Mouse (Mus musculus): ENCODE results near the gene Dclk2. TPM values are rescaled to one million over a fixed set of nuclear protein-coding genes. Genes with fewer than 3 reads are reported as not detected.

The Dclk2 gene
- polyA plus RNA-seq, 1 experiment from 2014 or later = 68.7 TPM

DNA sequence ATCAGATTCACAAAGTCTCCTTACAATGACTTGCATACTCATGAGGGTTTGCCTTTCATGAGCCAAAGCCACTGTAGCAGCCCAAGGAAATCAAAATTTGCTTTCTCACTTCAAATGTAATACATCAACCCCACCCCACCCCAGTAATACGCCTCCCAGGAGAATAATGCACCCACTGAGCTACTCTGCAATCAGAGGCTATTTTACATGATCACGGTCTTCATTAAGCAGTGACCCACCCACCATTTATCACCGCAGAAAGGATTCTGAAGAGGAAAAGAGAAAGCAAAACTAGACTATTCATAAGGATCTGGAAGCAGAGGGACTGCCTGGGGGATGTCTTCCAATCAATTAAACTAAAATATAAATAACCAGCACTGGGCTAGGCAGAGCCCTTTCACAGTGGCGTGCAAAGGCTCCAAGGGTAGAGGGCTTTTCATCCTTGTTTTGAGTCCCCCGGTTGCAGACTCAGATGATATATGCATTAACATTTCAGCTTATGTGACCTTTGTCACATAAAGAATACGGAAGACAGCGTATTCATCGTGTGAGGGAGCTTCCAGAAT is 62.7 kb downstream of the Dclk2 start:
- ATAC-seq (ENCODE audit: low FRiP score, low read depth) = no peak
- 57% methylated on average over 8 of the region's 8 CpGs for WGBS
- no peaks in the 10 kb centered on the region for H3K9me3 ChIP-seq
- no peak overlapping the region for H3K4me2 ChIP-seq (replicated peaks)
- no peak overlapping the region for H3K9ac ChIP-seq (replicated peaks)
- no peak overlapping the region for H3K27ac ChIP-seq (replicated peaks)
- no peak overlapping the region for H3K4me3 ChIP-seq
- H3K36me3 ChIP-seq = no peaks in the 10 kb centered on the region
- peaks cover 44% of the 10 kb centered on the region for H3K4me1 ChIP-seq
- H3K27me3 ChIP-seq = no peaks in the 10 kb centered on the region

- Histone ChIP-seq H3K27ac (replicated peaks) (peak overlapping the region; percentile 52; the same call in 1 of the 2 replicates), H3K4me1 (peaks cover 31% of the 10 kb centered on the region), H3K27me3 (no peaks in the 10 kb centered on the region), H3K9ac (replicated peaks) (no peak overlapping the region), H3K4me2 (replicated peaks) (no peak overlapping the region), H3K4me3 (no peak overlapping the region), H3K9me3 (no peaks in the 10 kb centered on the region), H3K36me3 (no peaks in the 10 kb centered on the region)
- 30% methylated on average over 3 of the region's 3 CpGs for WGBS
- ATAC-seq (ENCODE audit: low FRiP score, low read depth) = no peak
Measured at GRCm38 (mm10) chr3:86852867-86853266, 67.8 kb downstream of the Dclk2 start.

- Histone ChIP-seq H3K4me1 (peaks cover 34% of the 10 kb centered on the region), H3K9ac (replicated peaks) (no peak overlapping the region), H3K9me3 (no peaks in the 10 kb centered on the region), H3K27me3 (no peaks in the 10 kb centered on the region), H3K27ac (replicated peaks) (no peak overlapping the region), H3K36me3 (no peaks in the 10 kb centered on the region), H3K4me2 (replicated peaks) (no peak overlapping the region), H3K4me3 (no peak overlapping the region)
- no peak for ATAC-seq (ENCODE audit: low FRiP score, low read depth)
- WGBS = 91% methylated on average over 7 of the region's 7 CpGs
Measured at GRCm38 (mm10) chr3:86851131-86851530, 69.5 kb downstream of the Dclk2 start.

- H3K36me3 ChIP-seq = no peaks in the 10 kb centered on the region
- WGBS = 84% methylated on average over 10 of the region's 10 CpGs
- H3K9me3 ChIP-seq = no peaks in the 10 kb centered on the region
- H3K4me3 ChIP-seq = no peak overlapping the region
- ATAC-seq (ENCODE audit: low FRiP score, low read depth) = no peak
- no peak overlapping the region for H3K4me2 ChIP-seq (replicated peaks)
- H3K27me3 ChIP-seq = no peaks in the 10 kb centered on the region
- H3K9ac ChIP-seq (replicated peaks) = no peak overlapping the region
- peaks cover 40% of the 10 kb centered on the region for H3K4me1 ChIP-seq
- no peak overlapping the region for H3K27ac ChIP-seq (replicated peaks)
Measured at GRCm38 (mm10) chr3:86850394-86851030, 70.1 kb downstream of the Dclk2 start.

DNA sequence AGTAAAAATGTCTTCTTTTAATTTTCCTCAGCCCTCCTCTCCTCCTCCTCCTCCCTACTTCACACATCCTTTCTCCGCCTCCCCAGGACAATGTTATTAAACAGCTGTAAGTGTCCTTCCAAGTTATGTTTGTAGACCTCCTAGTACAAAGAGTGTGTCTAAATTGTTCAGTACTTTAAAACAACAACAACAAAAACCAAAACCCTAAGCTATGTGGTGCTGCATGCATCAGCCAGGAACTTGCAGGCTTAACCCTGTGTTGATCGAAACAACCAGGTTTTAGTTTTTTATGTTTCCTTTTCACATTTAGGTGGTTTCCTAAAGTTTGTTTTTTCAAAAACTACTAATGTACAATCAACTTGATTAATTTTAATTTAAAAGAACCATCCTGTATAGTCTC is 71.3 kb downstream of the Dclk2 start:
- Histone ChIP-seq H3K4me3 (no peak overlapping the region), H3K27ac (replicated peaks) (no peak overlapping the region), H3K9ac (replicated peaks) (no peak overlapping the region), H3K36me3 (no peaks in the 10 kb centered on the region), H3K27me3 (no peaks in the 10 kb centered on the region), H3K9me3 (no peaks in the 10 kb centered on the region), H3K4me1 (peaks cover 46% of the 10 kb centered on the region), H3K4me2 (replicated peaks) (no peak overlapping the region)
- 92% methylated on average over 2 of the region's 2 CpGs for WGBS
- no peak for ATAC-seq (ENCODE audit: low FRiP score, low read depth)

DNA sequence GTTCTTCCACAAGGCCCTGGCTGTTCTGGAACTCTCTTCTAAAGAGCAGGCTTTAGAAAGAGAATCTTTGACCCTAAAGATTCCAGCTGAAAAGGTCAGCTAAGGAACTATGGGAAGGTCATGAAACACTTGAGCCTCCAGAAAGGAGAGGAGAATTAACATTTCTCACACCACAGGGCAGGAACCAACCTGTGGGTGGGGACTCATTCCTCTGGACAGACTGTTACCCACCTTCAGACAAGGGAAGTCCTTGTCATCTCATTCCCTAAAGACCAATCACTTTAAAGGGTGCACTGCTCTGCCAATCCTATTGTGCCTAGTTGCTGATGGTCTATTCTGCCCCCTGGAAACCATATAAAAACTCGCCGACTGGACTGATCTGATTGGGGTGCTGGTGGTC is 73.1 kb downstream of the Dclk2 start:
- no peaks in the 10 kb centered on the region for H3K27me3 ChIP-seq
- peaks cover 46% of the 10 kb centered on the region for H3K4me1 ChIP-seq
- no peaks in the 10 kb centered on the region for H3K36me3 ChIP-seq
- H3K9ac ChIP-seq (replicated peaks) = no peak overlapping the region
- no peak overlapping the region for H3K4me3 ChIP-seq
- H3K27ac ChIP-seq (replicated peaks) = no peak overlapping the region
- WGBS = 49% methylated on average over 2 of the region's 2 CpGs
- no peaks in the 10 kb centered on the region for H3K9me3 ChIP-seq
- ATAC-seq (ENCODE audit: low FRiP score, low read depth) = no peak
- H3K4me2 ChIP-seq (replicated peaks) = no peak overlapping the region

DNA sequence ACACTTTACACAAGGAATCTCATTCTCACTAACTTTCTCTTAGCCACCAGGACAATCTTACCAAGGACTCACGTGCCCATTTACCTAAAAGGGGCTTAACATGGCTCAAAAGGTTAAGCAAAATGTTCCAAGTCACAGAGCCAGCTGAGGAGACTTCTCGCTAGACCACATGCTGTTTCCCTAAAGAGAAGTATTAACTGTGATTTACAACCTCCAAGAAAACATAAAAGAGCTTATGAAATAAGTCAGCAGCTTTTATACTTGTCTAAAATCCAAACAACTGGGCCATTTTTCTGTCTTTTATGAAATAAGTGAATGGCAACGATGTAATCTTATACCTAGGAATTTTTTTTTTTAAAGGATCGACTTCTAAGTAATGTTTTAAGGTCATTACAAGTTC is 74.6 kb downstream of the Dclk2 start:
- H3K4me1 ChIP-seq = peaks cover 41% of the 10 kb centered on the region
- H3K9ac ChIP-seq (replicated peaks) = no peak overlapping the region
- no peak overlapping the region for H3K4me2 ChIP-seq (replicated peaks)
- H3K27me3 ChIP-seq = no peaks in the 10 kb centered on the region
- H3K9me3 ChIP-seq = no peaks in the 10 kb centered on the region
- 18% methylated on average over 4 of the region's 4 CpGs for WGBS
- no peak overlapping the region for H3K4me3 ChIP-seq
- peak overlapping the region; percentile 58 for H3K27ac ChIP-seq (replicated peaks)
- no peaks in the 10 kb centered on the region for H3K36me3 ChIP-seq
- no peak for ATAC-seq (ENCODE audit: low FRiP score, low read depth)

- peak; percentile 52; the same call in 1 of the 2 replicates for ATAC-seq (ENCODE audit: low FRiP score, low read depth)
- H3K9me3 ChIP-seq = no peaks in the 10 kb centered on the region
- 54% methylated on average over 1 of the region's 1 CpGs for WGBS
- H3K27ac ChIP-seq (replicated peaks) = peak overlapping the region; percentile 58
- no peaks in the 10 kb centered on the region for H3K36me3 ChIP-seq
- no peak overlapping the region for H3K4me3 ChIP-seq
- H3K9ac ChIP-seq (replicated peaks) = no peak overlapping the region
- H3K27me3 ChIP-seq = no peaks in the 10 kb centered on the region
- peak overlapping the region; percentile 49 for H3K4me2 ChIP-seq (replicated peaks)
- H3K4me1 ChIP-seq = peaks cover 37% of the 10 kb centered on the region
Measured at GRCm38 (mm10) chr3:86845578-86845977, 75.1 kb downstream of the Dclk2 start.

- Histone ChIP-seq H3K4me1 (peaks cover 33% of the 10 kb centered on the region), H3K4me3 (peak overlapping the region; percentile 17; the same call in 1 of the 2 replicates), H3K36me3 (no peaks in the 10 kb centered on the region), H3K27ac (replicated peaks) (peak overlapping the region; percentile 64), H3K9ac (replicated peaks) (no peak overlapping the region; the same call in 1 of the 2 replicates), H3K4me2 (replicated peaks) (peak overlapping the region; percentile 49), H3K9me3 (no peaks in the 10 kb centered on the region), H3K27me3 (no peaks in the 10 kb centered on the region)
- ATAC-seq (ENCODE audit: low FRiP score, low read depth) = peak; percentile 77
- WGBS = 5% methylated on average over 8 of the region's 8 CpGs
Measured at GRCm38 (mm10) chr3:86844804-86845481, 75.7 kb downstream of the Dclk2 start.

- no peak overlapping the region for H3K4me2 ChIP-seq (replicated peaks)
- no peaks in the 10 kb centered on the region for H3K27me3 ChIP-seq
- H3K9me3 ChIP-seq = no peaks in the 10 kb centered on the region
- ATAC-seq (ENCODE audit: low FRiP score, low read depth) = no peak
- H3K9ac ChIP-seq (replicated peaks) = no peak overlapping the region
- H3K36me3 ChIP-seq = no peaks in the 10 kb centered on the region
- 97% methylated on average over 2 of the region's 2 CpGs for WGBS
- H3K4me3 ChIP-seq = no peak overlapping the region
- H3K27ac ChIP-seq (replicated peaks) = no peak overlapping the region
- peaks cover 32% of the 10 kb centered on the region for H3K4me1 ChIP-seq
Measured at GRCm38 (mm10) chr3:86842461-86842860, 78.2 kb downstream of the Dclk2 start.

- Histone ChIP-seq H3K4me3 (no peak overlapping the region), H3K27me3 (no peaks in the 10 kb centered on the region), H3K9me3 (no peaks in the 10 kb centered on the region), H3K4me2 (replicated peaks) (no peak overlapping the region), H3K27ac (replicated peaks) (no peak overlapping the region; the same call in 1 of the 2 replicates), H3K9ac (replicated peaks) (no peak overlapping the region), H3K4me1 (peaks cover 23% of the 10 kb centered on the region), H3K36me3 (0 out of 2 replicates have a peak, but pooled peaks cover 3% of the 10 kb centered on the region)
- 24% methylated on average over 3 of the region's 3 CpGs for WGBS
- ATAC-seq (ENCODE audit: low FRiP score, low read depth) = no peak
Measured at GRCm38 (mm10) chr3:86839606-86840005, 81.0 kb downstream of the Dclk2 start.

- no peak overlapping the region for H3K27ac ChIP-seq (replicated peaks)
- 83% methylated on average over 5 of the region's 5 CpGs for WGBS
- no peak for ATAC-seq (ENCODE audit: low FRiP score, low read depth)
- H3K4me2 ChIP-seq (replicated peaks) = no peak overlapping the region
- H3K9me3 ChIP-seq = no peaks in the 10 kb centered on the region
- 0 out of 2 replicates have a peak, but pooled peaks cover 3% of the 10 kb centered on the region for H3K36me3 ChIP-seq
- H3K9ac ChIP-seq (replicated peaks) = no peak overlapping the region
- no peaks in the 10 kb centered on the region for H3K27me3 ChIP-seq
- H3K4me1 ChIP-seq = peaks cover 31% of the 10 kb centered on the region
- H3K4me3 ChIP-seq = no peak overlapping the region
Measured at GRCm38 (mm10) chr3:86837386-86837785, 83.3 kb downstream of the Dclk2 start.

Data from midbrain, embryonic 12.5 days (tissue).